Mouse (Mus musculus) intestine, postnatal 0 days (tissue): ENCODE results near the gene BC055324. TPM values are rescaled to one million over a fixed set of nuclear protein-coding genes. Genes with fewer than 3 reads are reported as not detected.
A peak's percentile ranks its signal among the peaks of the same experiment; 100 is the strongest.

ENCODE experiments used
- ATAC-seq: fragments of 200-750 bp; cut with Nextera tagmentation; 2 replicates; pipeline ENCODE4 v1.8.0; 2017; ENCODE audit warnings: mild to moderate bottlenecking, moderate TSS enrichment, moderate library complexity
- H3K27ac ChIP-seq: fragments of 300-500 bp; sonication (generic); 2 replicates; pipeline ENCODE4 v1.5.1; 2014; ENCODE audit warnings: mild to moderate bottlenecking, low read depth, low read length, moderate library complexity
- H3K27me3 ChIP-seq: fragments of 300-500 bp; sonication (generic); replicated peaks from 2 replicates; pipeline ENCODE4 v1.6.1; 2014; ENCODE audit warnings: low read length, mixed read lengths; ENCODE audit not compliant: control insufficient read depth, insufficient read depth
- H3K36me3 ChIP-seq: fragments of 300-500 bp; sonication (generic); 2 replicates; pipeline ENCODE4 v1.6.1; 2014; ENCODE audit warnings: mild to moderate bottlenecking, moderate library complexity; ENCODE audit not compliant: control insufficient read depth, insufficient read depth
- H3K4me1 ChIP-seq: fragments of 300-500 bp; sonication (generic); replicated peaks from 2 replicates; pipeline ENCODE4 v1.6.1; 2014; ENCODE audit warnings: antibody characterized with exemption, low read length, mixed read lengths; ENCODE audit not compliant: control insufficient read depth, insufficient read depth
- H3K4me2 ChIP-seq: fragments of 300-500 bp; sonication (generic); replicated peaks from 2 replicates; pipeline ENCODE4 v1.6.1; 2014; ENCODE audit warnings: low read depth, mild to moderate bottlenecking, moderate library complexity
- H3K4me3 ChIP-seq: fragments of 300-500 bp; sonication (generic); 2 replicates; pipeline ENCODE4 v1.5.1; 2014; ENCODE audit warnings: low read depth, low read length
- H3K9ac ChIP-seq: fragments of 300-500 bp; sonication (generic); 2 replicates; pipeline ENCODE4 v1.6.1; 2014; ENCODE audit warnings: mild to moderate bottlenecking, low read depth, low read length
- H3K9me3 ChIP-seq: fragments of 300-500 bp; sonication (generic); 2 replicates; pipeline ENCODE4 v1.6.1; 2016; ENCODE audit warnings: mixed run types; ENCODE audit not compliant: control insufficient read depth
- CTCF ChIP-seq: sonication (generic); IDR thresholded peaks from 2 replicates; pipeline ENCODE4 v1.5.1; 2016; ENCODE audit warnings: low read depth, mild to moderate bottlenecking, control low read depth, antibody characterized with exemption, moderate library complexity
- WGBS: fragments of 180-500 bp; shearing (Covaris S2); extraction: QIAGEN DNeasy Blood & Tissue Kit; methylation state at CpG from one replicate; pipeline ENCODE4 v1.1.7; 2014; 5-methylcytosine and 5-hydroxymethylcytosine counted together
- polyA plus RNA-seq: library from polyadenylated mRNA; unstranded; fragments of >200 nt; fragmentation: Nextera tagmentation; extraction: Ambion mirVana; gene quantifications from 2 replicates; pipeline ENCODE4 v1.2.1, GENCODE M21; 2015

The BC055324 gene
- polyA plus RNA-seq, 1 experiment from 2014 or later = 3.2 TPM

GRCm38 (mm10) chr1:163995609-163995913, 965 bp upstream of the BC055324 start:
- WGBS = 51% methylated on average over 2 of the region's 2 CpGs
- no peak for TF ChIP-seq CTCF
- no peak for ATAC-seq

DNA sequence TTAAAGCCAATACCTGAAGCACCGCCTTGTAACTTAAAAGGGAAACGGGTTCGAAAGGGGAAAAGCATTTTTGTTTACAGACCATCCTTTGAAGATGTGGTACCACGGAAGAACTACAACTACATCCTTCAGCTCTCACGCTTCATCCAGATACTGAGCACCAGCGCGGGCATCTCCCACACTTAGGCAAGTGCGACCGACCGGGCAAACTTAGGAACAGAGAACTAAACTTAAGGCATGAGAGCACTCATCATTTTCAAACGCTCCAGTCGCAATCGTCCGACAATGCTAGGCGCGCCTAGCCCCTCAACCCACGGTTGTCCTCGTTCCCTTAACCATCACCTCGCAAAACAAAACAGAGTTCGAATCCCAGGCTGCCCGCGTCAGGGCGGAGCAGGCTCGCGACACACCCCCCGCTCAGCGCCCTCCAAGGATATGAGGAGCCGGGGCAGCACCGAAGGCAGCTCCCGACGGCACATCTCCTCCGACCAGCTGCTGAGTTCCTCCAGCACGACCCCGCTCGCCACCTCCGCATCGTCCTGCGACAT, 349 bp downstream of the BC055324 start:
- WGBS = 2% methylated on average over 38 of the region's 38 CpGs
- Histone ChIP-seq H3K4me2 (peak overlapping the region; percentile 86), H3K27ac (no peak overlapping the region), H3K4me1 (no peaks in the 10 kb centered on the region), H3K4me3 (peak overlapping the region; percentile 72), H3K36me3 (no peaks in the 10 kb centered on the region), H3K9ac (peak overlapping the region; percentile 59), H3K27me3 (no peaks in the 10 kb centered on the region), H3K9me3 (no peaks in the 10 kb centered on the region)
- peak; percentile 61 for ATAC-seq
- TF ChIP-seq CTCF = no peak

More at GRCm38 (mm10) chr1:163995609-163995913, 965 bp upstream of the BC055324 start:
- no peak overlapping the region for H3K9ac ChIP-seq
- H3K4me3 ChIP-seq = peak overlapping the region; percentile 72
- H3K9me3 ChIP-seq = no peaks in the 10 kb centered on the region
- no peak overlapping the region for H3K27ac ChIP-seq
- no peaks in the 10 kb centered on the region for H3K27me3 ChIP-seq
- H3K4me1 ChIP-seq = no peaks in the 10 kb centered on the region
- H3K36me3 ChIP-seq = no peaks in the 10 kb centered on the region
- H3K4me2 ChIP-seq = peak overlapping the region; percentile 86

- TF ChIP-seq CTCF = no peak
- ATAC-seq = no peak
Observed at GRCm38 (mm10) chr1:163992371-163992770, 2.2 kb downstream of the BC055324 start.

DNA sequence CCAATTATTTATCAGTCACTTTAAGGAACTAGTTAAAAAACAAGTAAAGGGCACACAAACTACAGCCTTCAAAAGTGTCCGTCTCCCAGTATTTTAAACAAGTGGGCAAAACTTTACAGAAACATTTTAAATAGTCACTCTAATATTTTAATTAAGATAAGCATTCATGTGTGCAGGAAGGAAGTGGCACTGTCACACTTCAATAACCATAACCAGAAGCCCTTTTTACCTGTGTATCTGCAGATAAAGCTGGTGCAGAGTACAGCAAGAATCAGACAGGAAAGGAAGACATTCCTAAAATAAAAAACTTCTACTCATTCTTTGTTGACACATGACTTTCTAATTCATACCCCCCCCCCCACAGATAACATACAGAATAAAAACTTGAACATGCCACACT, 18.1 kb downstream of the BC055324 start:
- no peaks in the 10 kb centered on the region for H3K27me3 ChIP-seq
- no peaks in the 10 kb centered on the region for H3K4me1 ChIP-seq
- no peak overlapping the region for H3K4me2 ChIP-seq
- no peak overlapping the region for H3K4me3 ChIP-seq
- no peak for TF ChIP-seq CTCF
- ATAC-seq = no peak
- no peak overlapping the region for H3K9ac ChIP-seq
- H3K27ac ChIP-seq = no peak overlapping the region
- WGBS = 93% methylated on average over 1 of the region's 1 CpGs
- no peaks in the 10 kb centered on the region for H3K9me3 ChIP-seq
- H3K36me3 ChIP-seq = peaks cover 3% of the 10 kb centered on the region; the same call in 1 of the 2 replicates

More at GRCm38 (mm10) chr1:163992371-163992770, 2.2 kb downstream of the BC055324 start:
- H3K36me3 ChIP-seq = no peaks in the 10 kb centered on the region
- H3K9ac ChIP-seq = no peak overlapping the region
- H3K27ac ChIP-seq = no peak overlapping the region
- H3K4me3 ChIP-seq = no peak overlapping the region
- H3K4me1 ChIP-seq = no peaks in the 10 kb centered on the region
- no peaks in the 10 kb centered on the region for H3K27me3 ChIP-seq
- H3K9me3 ChIP-seq = no peaks in the 10 kb centered on the region
- 83% methylated on average over 4 of the region's 4 CpGs for WGBS
- H3K4me2 ChIP-seq = no peak overlapping the region

GRCm38 (mm10) chr1:163975088-163975487, 19.5 kb downstream of the BC055324 start:
- no peak for TF ChIP-seq CTCF
- no peak for ATAC-seq
- H3K4me3 ChIP-seq = no peak overlapping the region
- peaks cover 4% of the 10 kb centered on the region; the same call in 1 of the 2 replicates for H3K36me3 ChIP-seq
- no peaks in the 10 kb centered on the region for H3K27me3 ChIP-seq
- WGBS = 92% methylated on average over 2 of the region's 2 CpGs
- no peaks in the 10 kb centered on the region for H3K9me3 ChIP-seq
- no peak overlapping the region for H3K4me2 ChIP-seq
- H3K9ac ChIP-seq = no peak overlapping the region
- no peaks in the 10 kb centered on the region for H3K4me1 ChIP-seq
- H3K27ac ChIP-seq = no peak overlapping the region

- H3K36me3 ChIP-seq = peaks cover 4% of the 10 kb centered on the region; the same call in 1 of the 2 replicates
- ATAC-seq = no peak
Observed at GRCm38 (mm10) chr1:163974471-163974870, 20.1 kb downstream of the BC055324 start.

More at GRCm38 (mm10) chr1:163974471-163974870, 20.1 kb downstream of the BC055324 start:
- Histone ChIP-seq H3K27me3 (no peaks in the 10 kb centered on the region), H3K9ac (no peak overlapping the region), H3K4me3 (no peak overlapping the region), H3K4me2 (no peak overlapping the region), H3K4me1 (no peaks in the 10 kb centered on the region), H3K27ac (no peak overlapping the region), H3K9me3 (no peaks in the 10 kb centered on the region)
- WGBS = 84% methylated on average over 1 of the region's 1 CpGs
- TF ChIP-seq CTCF = no peak
